Mouse (Mus musculus): ENCODE data around the gene Tctex1d4. TPM values are rescaled to one million over a fixed set of nuclear protein-coding genes. Genes with fewer than 3 reads are reported as not detected.

The Tctex1d4 gene
- polyA plus RNA-seq, 2 experiments = 0.10 TPM; not detected in 1

GRCm38 (mm10) chr4:117151416-117151815, 24.8 kb downstream of the Tctex1d4 start:
- ATAC-seq (ENCODE audit: low FRiP score, low read depth) (no peak), DNase-seq (ENCODE audit: low spot score) (no peak)
- H3K4me2 ChIP-seq (replicated peaks; ENCODE audit: low read depth, low read length, severe bottlenecking) = no peak overlapping the region
- H3K36me3 ChIP-seq (ENCODE audit: control insufficient read depth, insufficient read depth, low read length) = peaks cover 63% of the 10 kb centered on the region
- 0 out of 2 replicates have a peak, but pooled peaks cover 4% of the 10 kb centered on the region for H3K4me1 ChIP-seq (ENCODE audit: control insufficient read depth, insufficient read depth, low read length)
- TF ChIP-seq POLR2A (IDR thresholded peaks at IDR 0.05; ENCODE audit: borderline replicate concordance, extremely low read depth, insufficient read depth, insufficient read length) = no peak
- 76% methylated on average over 1 of the region's 1 CpGs for WGBS
- H3K9ac ChIP-seq (ENCODE audit: low read depth, low read length, severe bottlenecking) = no peak overlapping the region
- H3K9me3 ChIP-seq (ENCODE audit: control insufficient read depth, low read length) = no peaks in the 10 kb centered on the region
- no peaks in the 10 kb centered on the region for H3K27me3 ChIP-seq (ENCODE audit: control insufficient read depth, insufficient read depth, low read length)
- no peak overlapping the region for H3K27ac ChIP-seq (replicated peaks; ENCODE audit: low read depth, low read length)
- no peak overlapping the region for H3K4me3 ChIP-seq (replicated peaks; ENCODE audit: low read length)

- DNase-seq (ENCODE audit: low spot score) = no peak
- no peaks in the 10 kb centered on the region for H3K9me3 ChIP-seq (ENCODE audit: control insufficient read depth, low read length)
- 79% methylated on average over 5 of the region's 5 CpGs for WGBS
- 0 out of 2 replicates have a peak, but pooled peaks cover 4% of the 10 kb centered on the region for H3K4me1 ChIP-seq (ENCODE audit: control insufficient read depth, insufficient read depth, low read length)
- H3K4me2 ChIP-seq (replicated peaks; ENCODE audit: low read depth, low read length, severe bottlenecking) = no peak overlapping the region
- no peak overlapping the region for H3K27ac ChIP-seq (replicated peaks; ENCODE audit: low read depth, low read length)
- H3K4me3 ChIP-seq (replicated peaks; ENCODE audit: low read length) = no peak overlapping the region
- no peak for ATAC-seq (ENCODE audit: low FRiP score, low read depth)
- no peak for TF ChIP-seq POLR2A (IDR thresholded peaks at IDR 0.05; ENCODE audit: borderline replicate concordance, extremely low read depth, insufficient read depth, insufficient read length)
- no peak overlapping the region for H3K9ac ChIP-seq (ENCODE audit: low read depth, low read length, severe bottlenecking)
- no peaks in the 10 kb centered on the region for H3K27me3 ChIP-seq (ENCODE audit: control insufficient read depth, insufficient read depth, low read length)
- peaks cover 63% of the 10 kb centered on the region for H3K36me3 ChIP-seq (ENCODE audit: control insufficient read depth, insufficient read depth, low read length)
Observed at GRCm38 (mm10) chr4:117152714-117153113, 26.1 kb downstream of the Tctex1d4 start.

GRCm38 (mm10) chr4:117155020-117155791, 28.6 kb downstream of the Tctex1d4 start:
- WGBS = 1% methylated on average over 41 of the region's 44 CpGs
- DNase-seq (ENCODE audit: low spot score) (no peak), ATAC-seq (ENCODE audit: low FRiP score, low read depth) (no peak)
- H3K9ac ChIP-seq (ENCODE audit: low read depth, low read length, severe bottlenecking) = peak overlapping the region; percentile 98
- peak overlapping the region; percentile 99 for H3K4me3 ChIP-seq (replicated peaks; ENCODE audit: low read length)
- no peak for TF ChIP-seq POLR2A (IDR thresholded peaks at IDR 0.05; ENCODE audit: borderline replicate concordance, extremely low read depth, insufficient read depth, insufficient read length)
- peak overlapping the region; percentile 96 for H3K27ac ChIP-seq (replicated peaks; ENCODE audit: low read depth, low read length)
- no peaks in the 10 kb centered on the region for H3K9me3 ChIP-seq (ENCODE audit: control insufficient read depth, low read length)
- peaks cover 55% of the 10 kb centered on the region for H3K36me3 ChIP-seq (ENCODE audit: control insufficient read depth, insufficient read depth, low read length)
- H3K4me2 ChIP-seq (replicated peaks; ENCODE audit: low read depth, low read length, severe bottlenecking) = peak overlapping the region; percentile 93
- H3K4me1 ChIP-seq (ENCODE audit: control insufficient read depth, insufficient read depth, low read length) = 0 out of 2 replicates have a peak, but pooled peaks cover 4% of the 10 kb centered on the region
- H3K27me3 ChIP-seq (ENCODE audit: control insufficient read depth, insufficient read depth, low read length) = no peaks in the 10 kb centered on the region

GRCm38 (mm10) chr4:117155792-117156355, 29.3 kb downstream of the Tctex1d4 start, which contains the start of gene Rps8:
Gene Rps8, minus strand, starts transcription at chr4:117156243.
- Histone ChIP-seq H3K27ac (replicated peaks; ENCODE audit: low read depth, low read length) (peak within 1 kb of the TSS; percentile 96), H3K9ac (ENCODE audit: low read depth, low read length, severe bottlenecking) (peak within 1 kb of the TSS; percentile 98)
- 0% methylated on average over 38 of the region's 52 CpGs for WGBS

GRCm38 (mm10) chr4:117156372-117156771, 29.8 kb downstream of the Tctex1d4 start:
- TF ChIP-seq POLR2A (IDR thresholded peaks at IDR 0.05; ENCODE audit: borderline replicate concordance, extremely low read depth, insufficient read depth, insufficient read length) = no peak
- Histone ChIP-seq H3K4me1 (ENCODE audit: control insufficient read depth, insufficient read depth, low read length) (0 out of 2 replicates have a peak, but pooled peaks cover 4% of the 10 kb centered on the region), H3K4me2 (replicated peaks; ENCODE audit: low read depth, low read length, severe bottlenecking) (peak overlapping the region; percentile 93), H3K9ac (ENCODE audit: low read depth, low read length, severe bottlenecking) (peak overlapping the region; percentile 98), H3K27ac (replicated peaks; ENCODE audit: low read depth, low read length) (peak overlapping the region; percentile 27; the same call in 1 of the 2 replicates), H3K4me3 (replicated peaks; ENCODE audit: low read length) (peak overlapping the region; percentile 99), H3K9me3 (ENCODE audit: control insufficient read depth, low read length) (no peaks in the 10 kb centered on the region), H3K36me3 (ENCODE audit: control insufficient read depth, insufficient read depth, low read length) (peaks cover 51% of the 10 kb centered on the region), H3K27me3 (ENCODE audit: control insufficient read depth, insufficient read depth, low read length) (no peaks in the 10 kb centered on the region)
- 28% methylated on average over 6 of the region's 6 CpGs for WGBS
- DNase-seq (ENCODE audit: low spot score) (no peak), ATAC-seq (ENCODE audit: low FRiP score, low read depth) (no peak)

More at GRCm38 (mm10) chr4:117155792-117156355, 29.3 kb downstream of the Tctex1d4 start, which contains the start of gene Rps8:
- peak within 1 kb of the TSS; percentile 99 for H3K4me3 ChIP-seq (replicated peaks; ENCODE audit: low read length)
- H3K4me1 ChIP-seq (ENCODE audit: control insufficient read depth, insufficient read depth, low read length) = 0 out of 2 replicates have a peak, but pooled peaks cover 4% of the 10 kb centered on the region
- H3K27me3 ChIP-seq (ENCODE audit: control insufficient read depth, insufficient read depth, low read length) = no peaks in the 10 kb centered on the region
- H3K4me2 ChIP-seq (replicated peaks; ENCODE audit: low read depth, low read length, severe bottlenecking) = peak within 1 kb of the TSS; percentile 93
- peak; percentile 93; the same call in 1 of the 2 replicates for TF ChIP-seq POLR2A (IDR thresholded peaks at IDR 0.05; ENCODE audit: borderline replicate concordance, extremely low read depth, insufficient read depth, insufficient read length)
- peaks cover 51% of the 10 kb centered on the region for H3K36me3 ChIP-seq (ENCODE audit: control insufficient read depth, insufficient read depth, low read length)
- peak; percentile 92 for ATAC-seq (ENCODE audit: low FRiP score, low read depth)
- peak; percentile 93 for DNase-seq (ENCODE audit: low spot score)
- no peaks in the 10 kb centered on the region for H3K9me3 ChIP-seq (ENCODE audit: control insufficient read depth, low read length)
